Mouse (Mus musculus) kidney, postnatal 14 days (tissue): ENCODE data around the gene 2900026A02Rik.

Experiments used
- DNase-seq: peaks from one replicate; pipeline ENCODE4 v3.0.0; 2022; ENCODE audit warnings: mixed read lengths

Gene 2900026A02Rik

DNA sequence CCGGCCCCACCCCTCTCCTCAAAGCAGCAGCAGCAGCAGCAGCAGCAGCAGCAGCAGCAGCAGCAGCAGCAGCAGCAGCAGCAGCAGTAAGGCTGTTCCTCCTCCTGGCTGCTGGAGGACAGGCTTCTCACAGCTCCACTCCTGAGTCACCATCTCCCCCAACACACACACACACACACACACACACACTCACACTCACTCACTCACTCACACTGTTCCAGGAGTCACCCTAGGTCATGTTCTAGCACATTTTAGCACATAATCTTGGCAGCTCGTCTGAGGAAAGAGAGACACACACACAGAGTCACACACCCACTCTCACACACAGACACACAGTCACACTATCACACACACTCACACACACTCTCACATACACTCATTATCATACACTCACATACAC, 74.4 kb downstream of the 2900026A02Rik start:
- DNase-seq: no peak

DNA sequence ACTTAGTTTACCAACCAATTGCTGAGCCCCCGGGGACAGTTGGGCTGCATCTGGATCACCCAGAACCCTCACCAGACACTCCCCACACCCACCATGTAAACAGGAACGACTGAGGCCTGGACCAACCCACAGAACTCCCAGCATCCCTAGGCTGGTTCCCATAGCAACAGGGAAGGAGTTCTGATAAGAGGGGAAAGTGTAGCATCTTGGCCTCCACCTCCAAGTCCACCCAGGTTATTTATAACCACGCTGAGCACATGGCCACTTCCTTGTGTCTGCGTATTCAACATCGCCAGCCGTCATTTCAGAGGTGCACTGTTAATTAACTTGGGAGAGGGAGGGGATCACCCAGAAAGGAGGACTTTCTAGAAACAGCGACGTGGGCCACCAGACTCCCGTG, 75.9 kb downstream of the 2900026A02Rik start:
- no peak for DNase-seq

DNA sequence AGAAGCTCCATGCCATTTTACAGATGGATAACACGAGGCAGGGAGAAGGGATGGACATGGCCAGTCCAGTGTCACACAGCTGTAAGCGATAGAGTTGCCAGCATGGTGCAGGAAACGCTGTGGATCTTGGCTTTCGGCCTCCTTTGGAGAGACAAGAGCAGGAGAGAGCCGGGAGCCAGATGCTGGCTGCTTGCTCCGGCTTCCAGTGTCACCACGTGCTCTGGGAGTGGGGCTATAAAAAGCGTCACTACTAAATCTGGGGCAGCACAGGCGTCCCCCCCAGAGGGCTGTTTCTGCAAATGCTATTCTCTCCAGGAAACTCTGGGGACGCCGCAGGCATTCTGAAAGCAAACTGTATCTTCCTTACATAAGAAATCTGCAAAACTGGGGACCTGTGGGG, 78.5 kb downstream of the 2900026A02Rik start:
- DNase-seq: peak; percentile 62

DNA sequence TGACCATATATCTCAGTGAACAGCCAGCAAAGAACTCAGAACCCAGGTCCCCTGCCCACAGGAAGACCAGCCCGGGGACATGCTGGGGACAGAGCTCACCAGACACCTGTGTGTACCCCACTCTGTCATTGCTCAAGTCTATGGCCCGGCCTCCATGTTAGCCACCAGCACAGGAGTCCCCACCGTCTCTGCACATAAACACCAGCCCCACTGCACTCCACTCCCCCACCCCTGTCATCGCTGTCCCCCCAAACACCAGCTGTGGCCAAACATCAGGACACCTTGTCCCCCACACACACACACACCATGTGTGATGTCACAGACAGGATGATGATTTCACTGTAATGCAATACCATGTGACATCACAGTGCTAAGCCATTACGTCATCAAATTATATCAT, 79.0 kb downstream of the 2900026A02Rik start:
- DNase-seq: no peak

DNA sequence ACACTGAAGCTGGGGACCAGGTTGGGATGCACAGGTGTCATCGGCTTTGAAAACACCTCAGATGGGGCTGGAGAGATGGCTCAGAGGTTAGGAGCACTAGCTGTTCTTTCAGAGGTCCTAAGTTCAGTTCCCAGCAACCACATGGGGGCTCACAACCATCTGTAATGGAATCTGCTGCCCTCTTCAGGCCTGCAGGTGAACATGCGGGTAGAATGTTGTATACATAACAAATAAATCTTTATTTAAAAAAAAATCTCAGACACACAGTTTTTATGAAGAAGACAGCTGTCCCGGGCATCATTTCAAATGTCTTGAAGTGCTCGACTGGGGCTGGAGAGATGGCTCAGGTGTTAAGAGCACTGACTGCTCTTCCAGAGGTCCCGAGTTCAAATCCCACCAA, 80.2 kb downstream of the 2900026A02Rik start:
- DNase-seq: no peak

DNA sequence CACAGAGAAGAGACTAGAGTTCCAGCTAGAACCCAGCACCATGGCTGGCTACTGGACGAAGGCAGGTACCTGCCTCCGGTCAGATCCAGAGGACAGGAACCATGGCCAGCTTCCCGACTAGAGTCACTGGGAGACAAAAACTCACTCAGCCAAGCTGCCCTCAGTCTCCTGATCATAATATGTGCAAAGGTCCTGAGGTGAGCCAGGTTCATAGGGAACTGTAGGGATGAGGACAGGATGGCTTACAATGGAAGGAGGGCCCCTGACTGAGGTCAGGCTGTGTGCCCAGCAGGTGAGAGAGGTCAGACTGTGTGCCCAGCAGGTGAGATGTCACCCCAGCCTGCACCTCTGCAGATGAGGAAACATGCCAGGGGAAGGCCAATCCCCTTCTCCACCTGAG, 81.0 kb downstream of the 2900026A02Rik start:
- no peak for DNase-seq

DNA sequence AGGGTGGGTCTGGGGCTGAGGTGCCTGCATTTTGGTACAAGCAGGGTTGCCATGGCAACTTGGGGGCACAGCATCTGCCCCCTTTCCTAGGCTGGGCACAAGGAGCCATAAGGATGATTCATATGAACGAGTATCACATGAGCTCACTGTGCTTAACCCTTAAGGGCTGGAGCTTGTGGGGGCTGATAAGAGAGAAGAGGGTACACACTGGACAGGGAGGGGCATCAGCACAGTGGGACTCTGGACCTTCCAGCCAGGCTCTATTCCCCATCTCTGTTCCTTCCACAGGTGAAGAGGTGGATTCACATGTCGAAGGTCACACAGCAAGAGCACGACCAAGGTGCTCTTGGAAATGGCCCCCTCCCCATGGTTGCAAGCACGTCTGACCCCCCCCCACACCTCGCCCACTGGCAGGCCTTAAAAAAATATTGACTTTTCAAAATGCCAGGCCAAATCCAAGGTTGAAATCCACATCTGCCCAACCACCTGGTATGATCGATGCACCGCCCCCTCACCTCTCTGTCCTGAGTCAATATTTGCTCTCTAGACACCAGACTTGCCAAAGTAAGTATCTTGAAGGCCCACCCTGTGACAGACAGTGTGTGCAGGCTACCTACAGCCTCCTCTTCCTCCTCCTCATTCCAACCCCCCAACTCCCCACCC, 81.8 kb downstream of the 2900026A02Rik start:
- no peak for DNase-seq

DNA sequence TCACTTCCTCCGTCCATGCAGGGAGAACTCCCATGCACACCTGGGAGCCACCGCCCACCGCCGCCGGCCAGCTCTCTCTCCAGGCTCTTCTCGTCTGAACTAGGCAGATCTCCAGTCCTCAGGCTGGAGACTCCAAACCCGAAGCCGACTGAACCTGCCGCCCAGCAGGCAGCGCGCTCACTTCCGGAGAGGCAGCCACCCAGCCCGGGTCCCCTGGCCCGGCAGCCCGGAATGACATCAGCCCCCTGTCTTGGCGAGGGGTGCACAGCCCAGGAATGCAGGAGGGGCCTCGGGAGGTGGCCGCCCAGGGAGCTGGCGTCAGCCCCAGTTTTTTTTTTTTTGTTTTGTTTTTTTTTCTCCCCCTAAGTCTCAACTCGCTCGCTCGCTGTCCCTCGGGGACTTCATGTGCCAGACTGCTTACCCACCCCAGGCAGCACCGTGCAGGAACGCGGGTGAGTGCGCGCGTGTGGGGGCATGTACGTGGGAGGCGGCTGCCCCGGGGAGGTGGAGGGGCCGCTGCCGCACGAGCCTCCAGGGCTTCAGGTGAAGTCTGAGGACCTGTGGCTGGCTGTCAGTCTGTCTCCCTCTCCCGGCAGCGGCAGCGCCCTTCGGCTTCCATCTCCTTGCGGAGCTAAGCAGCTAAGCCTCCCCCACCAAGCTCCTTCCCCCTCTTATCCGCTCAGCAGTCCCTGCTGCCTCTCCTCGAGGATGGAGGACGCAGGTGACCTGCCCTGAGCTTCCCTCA, 82.5 kb downstream of the 2900026A02Rik start:
- peak; percentile 75 for DNase-seq

DNA sequence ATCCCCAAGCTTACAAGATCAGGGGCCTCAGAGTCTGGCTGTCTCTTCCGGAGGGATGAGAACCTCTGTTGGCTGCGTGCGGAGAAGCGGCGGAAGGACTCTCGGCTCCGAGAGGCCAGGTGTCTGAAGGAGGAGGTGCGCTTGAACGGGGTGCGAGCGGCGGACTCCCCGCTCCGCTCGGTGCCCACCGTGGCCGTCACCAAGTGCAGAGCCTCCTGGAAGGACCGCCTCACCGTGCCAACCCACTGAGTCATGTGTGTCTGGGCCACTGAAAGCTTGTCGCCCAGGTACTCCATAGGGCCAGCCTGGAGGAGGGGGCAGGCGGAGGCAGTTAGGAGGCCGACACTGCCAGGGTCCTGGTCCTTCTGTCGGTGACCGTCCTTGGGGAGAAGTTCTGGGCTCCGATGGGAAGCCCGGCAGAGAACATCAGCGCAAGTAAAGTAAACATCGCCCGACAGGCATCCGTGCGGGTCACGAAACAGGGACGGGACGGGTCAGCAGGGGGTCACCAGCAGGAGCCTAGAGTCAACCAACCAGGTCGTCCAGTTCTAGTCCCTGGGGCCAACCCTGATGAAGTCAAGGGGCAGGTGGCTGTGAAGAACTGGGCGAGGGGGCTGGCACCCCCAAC, 83.2 kb downstream of the 2900026A02Rik start:
- no peak for DNase-seq

DNA sequence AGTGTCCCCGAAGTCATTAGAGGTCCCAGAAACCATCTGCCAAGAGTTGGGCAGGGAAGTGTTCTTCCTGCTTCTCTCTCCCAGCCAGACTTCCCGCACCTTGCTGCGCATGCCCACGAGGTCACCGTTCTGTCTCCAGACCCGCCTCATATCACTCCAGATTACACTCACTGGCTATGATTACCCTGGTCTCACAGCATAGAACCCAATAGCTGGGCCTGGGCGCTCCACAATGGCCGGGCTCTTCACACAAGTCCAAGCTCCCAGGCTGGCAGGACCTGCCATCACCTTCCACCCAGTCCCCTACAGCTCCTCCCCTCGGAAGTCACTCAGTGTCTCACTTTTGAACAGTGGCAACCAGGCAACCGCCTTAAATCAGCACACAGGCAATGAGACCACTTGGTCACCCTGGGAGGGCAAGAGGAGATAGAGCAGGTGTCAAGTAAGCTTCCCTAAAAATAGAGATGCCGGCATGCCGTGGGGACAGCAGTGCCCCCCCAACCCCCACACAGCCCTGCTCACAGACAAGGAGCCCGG, 84.0 kb downstream of the 2900026A02Rik start:
- no peak for DNase-seq

DNA sequence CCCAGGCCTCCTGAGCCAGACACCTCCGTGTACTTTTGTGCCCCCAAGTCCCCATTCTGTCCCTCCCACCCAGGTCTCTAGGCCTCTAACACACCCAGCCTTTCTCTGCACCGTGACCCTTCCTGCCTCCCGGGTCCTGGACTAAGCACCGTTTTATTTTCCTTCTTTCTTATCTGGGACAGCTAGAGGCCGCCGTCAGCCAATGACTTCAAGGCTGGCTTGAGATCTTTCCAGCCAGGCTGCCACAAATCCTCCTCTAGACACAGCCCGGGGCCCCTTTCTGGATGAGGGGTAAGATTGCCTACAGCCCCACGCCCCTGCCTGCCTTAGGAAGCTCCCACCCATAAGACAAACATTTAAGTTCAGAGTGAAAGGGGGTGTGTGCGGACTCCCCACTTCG, 85.5 kb downstream of the 2900026A02Rik start:
- no peak for DNase-seq

DNA sequence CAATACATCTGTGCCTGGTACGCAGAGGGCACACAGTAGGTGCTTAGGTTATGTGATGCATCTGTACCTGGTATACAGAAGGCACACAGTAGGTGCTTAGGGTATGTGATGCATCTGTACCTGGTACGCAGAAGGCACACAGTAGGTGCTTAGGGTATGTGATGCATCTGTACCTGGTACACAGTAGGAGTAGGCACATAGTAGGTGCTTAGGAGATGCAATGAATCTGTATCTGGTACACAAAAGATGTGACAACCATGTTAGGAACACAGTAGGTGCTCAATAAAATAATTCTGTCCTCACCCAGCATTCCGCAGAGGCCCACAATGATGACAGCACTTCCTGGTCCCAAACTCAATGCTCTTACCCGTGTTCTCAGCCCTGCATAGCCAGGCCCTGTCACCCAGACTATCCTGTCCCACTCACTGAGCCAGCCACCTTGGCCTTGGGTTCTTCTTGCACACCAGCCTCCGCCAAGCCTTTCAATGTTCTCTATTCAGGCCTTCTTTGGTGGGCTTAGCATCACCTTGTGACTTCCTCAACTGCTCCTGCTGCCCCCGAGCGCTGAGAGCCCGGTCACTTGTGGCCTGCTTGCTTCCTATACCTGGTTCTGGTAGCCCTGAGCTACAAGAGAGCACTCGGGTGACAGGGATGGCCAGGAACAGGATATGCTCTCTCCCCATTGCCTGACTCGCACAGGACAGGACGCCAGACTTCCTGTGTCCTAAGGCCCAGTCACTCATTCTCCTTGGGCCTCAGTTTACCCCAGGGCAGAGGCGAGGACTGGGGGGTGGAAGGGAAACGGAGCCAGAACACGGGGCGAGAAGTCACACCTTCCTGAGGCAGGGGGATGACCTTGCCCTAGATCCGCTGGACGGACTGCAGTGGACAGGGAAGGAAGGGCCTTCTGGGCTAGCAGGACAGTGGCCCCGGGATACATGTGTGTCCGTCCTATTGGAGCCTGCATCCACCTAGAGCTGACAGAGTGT, 87.0 kb downstream of the 2900026A02Rik start:
- no peak for DNase-seq

DNA sequence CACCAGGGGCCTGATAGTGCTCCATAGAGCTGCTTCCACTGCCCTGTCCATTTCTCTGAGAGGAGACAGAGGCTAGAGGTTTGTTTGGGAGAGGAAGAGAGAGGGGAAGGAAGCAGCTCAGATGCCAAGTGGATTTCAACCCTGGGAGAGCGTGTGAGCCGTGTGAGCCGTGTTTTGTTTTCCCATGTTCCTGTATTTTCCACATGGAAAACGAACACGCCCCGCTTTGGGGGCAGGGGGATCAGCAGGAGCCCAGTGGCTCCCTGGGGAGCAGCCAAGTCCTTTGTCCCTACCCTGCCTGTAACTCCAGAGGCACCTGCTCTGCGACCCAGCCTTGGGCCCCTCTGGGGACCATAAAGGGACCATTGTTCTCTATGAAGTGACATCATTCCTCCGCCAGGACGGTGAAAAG, 88.0 kb downstream of the 2900026A02Rik start:
- DNase-seq: peak; percentile 77

DNA sequence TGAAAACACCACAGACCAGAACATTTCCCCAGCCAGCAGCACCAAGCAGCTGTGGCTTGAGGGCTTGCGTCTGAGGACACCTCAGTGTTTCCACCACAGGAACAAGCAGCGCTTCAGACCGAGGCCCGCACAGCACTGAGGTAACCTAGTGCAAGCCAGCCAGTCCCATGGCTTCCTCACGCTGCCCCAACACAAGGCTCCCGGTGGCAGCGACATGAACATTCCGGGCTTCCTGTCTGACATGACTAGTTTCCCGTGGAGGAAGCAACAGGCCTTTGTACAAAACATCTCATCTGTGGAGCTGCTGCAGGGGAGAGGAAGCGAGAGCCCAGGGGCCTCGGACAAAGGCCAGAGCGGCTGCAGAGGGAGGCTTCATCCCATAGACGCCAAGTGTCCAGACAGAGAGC, 88.4 kb downstream of the 2900026A02Rik start:
- DNase-seq: peak; percentile 65

DNA sequence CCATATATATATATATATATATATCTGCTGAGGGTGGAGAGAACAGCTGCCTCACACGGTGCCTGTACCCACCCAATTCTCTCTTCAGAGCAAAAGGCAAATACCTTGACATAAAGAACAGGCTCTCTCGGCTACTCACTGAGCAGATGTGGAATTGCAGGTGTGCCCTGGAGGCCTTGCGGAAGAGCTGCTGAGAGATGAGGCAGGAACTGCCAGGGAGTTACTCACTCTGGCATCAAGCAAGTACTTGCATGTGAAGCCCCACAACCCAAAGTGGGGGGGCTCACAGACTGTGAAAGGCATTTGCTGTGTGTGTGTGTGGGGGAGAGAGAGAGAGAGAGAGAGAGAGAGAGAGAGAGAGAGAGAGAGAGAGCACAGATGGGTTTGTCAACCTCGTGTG, 92.6 kb downstream of the 2900026A02Rik start:
- no peak for DNase-seq

DNA sequence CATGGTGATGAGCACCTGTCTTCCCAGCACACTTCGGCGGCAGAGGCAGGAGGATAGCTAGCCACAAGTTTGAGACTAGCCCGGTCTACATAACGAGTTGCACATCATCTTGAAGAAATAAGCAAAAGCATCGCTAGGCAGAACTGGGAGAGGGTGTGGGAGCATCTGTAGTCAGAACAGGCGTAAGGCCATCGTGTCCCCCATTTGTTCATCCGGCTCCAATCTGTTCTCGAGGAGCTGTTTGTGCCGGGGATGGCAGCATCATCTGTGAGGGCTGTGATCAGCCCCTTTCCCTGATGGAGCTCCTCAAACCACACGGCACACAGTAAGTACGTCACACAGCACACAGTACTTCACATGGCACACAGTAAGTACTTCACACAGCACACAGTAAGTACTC, 94.6 kb downstream of the 2900026A02Rik start:
- no peak for DNase-seq

DNA sequence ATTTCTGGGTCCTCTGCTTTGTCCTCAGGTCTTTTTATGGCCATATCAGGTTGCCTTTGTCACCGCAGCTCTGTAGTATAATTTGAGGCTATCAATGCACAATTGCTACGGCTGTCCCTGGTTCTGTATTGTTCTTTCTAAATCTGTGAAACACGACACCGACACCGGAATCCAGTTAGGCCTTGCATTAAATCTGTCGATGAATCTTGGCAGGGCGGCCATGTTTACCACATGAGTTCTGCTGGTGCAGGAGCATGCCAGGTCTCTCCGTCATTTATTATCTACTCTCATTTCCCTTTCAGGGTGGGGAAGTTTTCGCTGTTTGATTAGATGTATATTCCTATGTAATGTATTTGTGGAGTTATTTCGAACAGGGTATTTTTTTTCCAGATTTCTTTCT, 97.3 kb downstream of the 2900026A02Rik start:
- no peak for DNase-seq

DNA sequence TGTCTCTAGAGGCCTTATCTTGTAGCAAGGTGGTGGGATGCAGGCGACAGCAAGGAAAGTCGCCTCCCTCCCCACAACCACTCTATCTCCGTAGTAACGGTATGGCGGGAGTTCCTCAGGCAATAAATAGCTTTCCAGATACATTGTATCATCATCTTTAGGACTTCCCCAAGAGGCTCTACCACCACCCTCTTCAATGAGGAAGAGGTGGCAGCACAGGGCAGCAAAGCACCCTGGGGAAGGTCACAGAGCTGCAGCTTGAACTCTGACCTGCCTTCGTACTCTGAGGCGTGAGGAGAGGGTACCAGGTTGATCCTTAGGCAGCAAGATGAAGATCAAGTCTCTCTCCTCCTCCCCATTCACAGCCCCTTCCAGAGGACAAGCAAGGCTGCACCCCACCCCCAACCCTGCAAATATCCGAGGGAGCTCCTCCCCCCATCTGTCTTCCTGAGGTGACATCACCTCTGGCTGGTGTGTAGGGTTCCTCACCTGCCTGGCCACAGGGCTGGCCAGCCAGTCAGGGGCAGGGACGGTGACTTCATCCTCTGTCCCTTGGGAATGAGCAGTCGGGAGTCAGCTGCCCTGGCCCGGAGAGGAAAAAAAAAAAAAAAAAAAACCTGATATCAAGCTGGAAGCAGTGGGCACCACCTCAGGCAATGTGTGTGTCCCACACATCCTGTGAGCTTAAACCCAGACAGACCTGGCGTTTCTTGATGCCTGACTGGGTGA, 98.5 kb downstream of the 2900026A02Rik start:
- no peak for DNase-seq

DNA sequence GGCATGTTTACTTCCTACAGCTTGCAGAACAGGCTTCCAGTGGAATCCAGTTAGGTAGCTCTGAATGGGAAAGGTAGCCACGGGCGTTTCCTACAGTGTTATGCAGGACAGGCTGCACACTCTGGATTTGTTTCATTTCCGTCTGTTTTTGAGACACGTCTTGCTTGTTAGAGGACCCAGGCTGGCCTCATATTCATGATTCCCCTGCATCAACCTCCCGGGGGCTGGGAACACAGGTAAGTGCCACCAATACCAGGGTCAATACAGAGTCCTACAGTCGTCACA, 99.5 kb downstream of the 2900026A02Rik start:
- DNase-seq: no peak

DNA sequence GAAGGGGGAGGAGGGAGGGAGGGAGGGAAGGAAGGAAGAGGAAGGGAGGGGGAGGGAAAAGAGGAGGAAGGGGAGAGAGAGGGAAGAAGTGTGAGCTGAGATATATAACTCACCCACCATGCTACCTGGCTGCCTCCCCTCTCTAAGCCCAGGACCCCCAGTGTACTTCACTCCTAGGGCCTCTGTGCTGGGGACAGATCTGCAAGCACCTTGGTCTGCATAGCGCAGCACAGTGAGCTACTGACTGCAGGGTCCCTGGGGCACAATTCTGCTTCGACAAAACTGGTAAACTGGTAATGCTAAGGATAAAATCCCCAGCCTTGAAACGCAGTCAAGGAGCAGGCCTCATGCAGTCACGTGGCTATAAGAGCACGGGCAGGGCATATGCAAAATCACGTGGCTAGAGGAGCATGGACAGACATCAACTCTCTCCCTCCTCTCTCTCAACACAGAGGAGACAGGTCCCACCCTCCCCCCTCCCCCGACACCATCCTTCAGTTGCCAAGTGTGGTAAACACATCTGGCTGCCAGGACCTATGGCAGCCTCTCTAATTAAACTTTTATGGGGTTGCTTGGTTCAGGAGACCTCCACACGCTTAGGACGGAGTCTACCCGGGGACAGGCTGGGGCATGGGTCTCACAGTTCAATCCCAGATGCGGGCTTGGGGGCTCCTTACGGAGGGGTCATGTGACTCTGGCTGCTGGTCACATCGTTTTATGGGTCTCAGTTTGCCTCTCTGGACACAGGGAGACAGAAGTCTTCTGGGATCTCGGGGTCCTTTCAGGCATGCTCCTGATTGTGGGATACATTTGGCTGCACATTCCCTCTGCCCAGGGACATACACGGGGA, 100.1 kb downstream of the 2900026A02Rik start:
- DNase-seq: no peak

DNA sequence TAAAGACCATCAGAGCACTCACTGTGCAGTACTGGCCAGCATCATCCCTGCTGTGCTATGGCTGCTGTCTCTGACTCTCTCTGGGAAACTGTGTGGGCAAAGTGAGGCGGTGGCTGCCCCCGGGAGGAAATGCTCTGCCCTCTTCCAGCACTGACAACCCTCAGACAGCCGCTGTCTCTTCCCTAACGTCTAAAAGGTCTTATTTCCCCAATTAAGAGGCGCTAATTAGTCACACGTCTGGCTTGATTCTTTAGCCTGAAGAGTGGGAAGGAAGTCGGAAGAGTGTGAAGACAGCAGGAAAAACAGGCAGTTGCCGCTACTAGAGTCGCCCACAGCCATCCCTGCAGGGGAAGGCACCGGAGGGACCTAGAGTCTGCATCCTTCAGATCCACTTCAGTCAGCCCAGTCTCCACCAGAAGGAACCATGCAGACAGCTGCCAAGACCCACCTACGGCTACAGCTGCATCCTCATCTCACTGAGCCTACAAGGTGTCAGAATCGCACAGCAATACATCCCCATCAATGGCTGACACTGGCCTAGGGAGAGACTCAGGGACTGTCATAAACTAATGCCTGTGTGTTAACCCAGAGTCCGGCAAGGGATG, 101.1 kb downstream of the 2900026A02Rik start:
- no peak for DNase-seq
